Mouse (Mus musculus): ENCODE results near the gene Map4k2. TPM values are rescaled to one million over a fixed set of nuclear protein-coding genes. Genes with fewer than 3 reads are reported as not detected.
A peak's percentile ranks its signal among the peaks of the same experiment; 100 is the strongest.

The Map4k2 gene
- polyA plus RNA-seq, 1 experiment: 24.3 TPM

GRCm38 (mm10) chr19:6313796-6314195 lies 27.1 kb upstream of the Map4k2 start:
- H3K4me1 ChIP-seq (ENCODE audit: control insufficient read depth, insufficient read depth, low read length): no peaks in the 10 kb centered on the region
- H3K4me3 ChIP-seq (ENCODE audit: insufficient read depth, low read length): no peak overlapping the region
- H3K27ac ChIP-seq (ENCODE audit: insufficient read depth, low read length): no peak overlapping the region
- TF ChIP-seq CTCF (IDR thresholded peaks at IDR 0.05; ENCODE audit: borderline replicate concordance, insufficient read depth, low read length) (no peak), POLR2A (IDR thresholded peaks at IDR 0.05; ENCODE audit: low read depth, low read length) (no peak)

- no peak overlapping the region for H3K4me3 ChIP-seq (ENCODE audit: insufficient read depth, low read length)
- TF ChIP-seq CTCF (IDR thresholded peaks at IDR 0.05; ENCODE audit: borderline replicate concordance, insufficient read depth, low read length) (no peak), POLR2A (IDR thresholded peaks at IDR 0.05; ENCODE audit: low read depth, low read length) (no peak)
- no peaks in the 10 kb centered on the region for H3K4me1 ChIP-seq (ENCODE audit: control insufficient read depth, insufficient read depth, low read length)
- H3K27ac ChIP-seq (ENCODE audit: insufficient read depth, low read length): no peak overlapping the region
Observed at GRCm38 (mm10) chr19:6314513-6314912, 26.4 kb upstream of the Map4k2 start.

GRCm38 (mm10) chr19:6315573-6315972 lies 25.4 kb upstream of the Map4k2 start:
- Histone ChIP-seq H3K27ac (ENCODE audit: insufficient read depth, low read length) (no peak overlapping the region), H3K4me1 (ENCODE audit: control insufficient read depth, insufficient read depth, low read length) (no peaks in the 10 kb centered on the region), H3K4me3 (ENCODE audit: insufficient read depth, low read length) (no peak overlapping the region)
- TF ChIP-seq POLR2A (IDR thresholded peaks at IDR 0.05; ENCODE audit: low read depth, low read length) (no peak), CTCF (IDR thresholded peaks at IDR 0.05; ENCODE audit: borderline replicate concordance, insufficient read depth, low read length) (no peak)

GRCm38 (mm10) chr19:6318145-6318544 lies 22.8 kb upstream of the Map4k2 start:
- Histone ChIP-seq H3K27ac (ENCODE audit: insufficient read depth, low read length) (no peak overlapping the region), H3K4me3 (ENCODE audit: insufficient read depth, low read length) (no peak overlapping the region), H3K4me1 (ENCODE audit: control insufficient read depth, insufficient read depth, low read length) (no peaks in the 10 kb centered on the region)
- no peak for TF ChIP-seq CTCF (IDR thresholded peaks at IDR 0.05; ENCODE audit: borderline replicate concordance, insufficient read depth, low read length)
- TF ChIP-seq POLR2A (IDR thresholded peaks at IDR 0.05; ENCODE audit: low read depth, low read length): no peak

- Histone ChIP-seq H3K27ac (ENCODE audit: insufficient read depth, low read length) (no peak overlapping the region), H3K4me3 (ENCODE audit: insufficient read depth, low read length) (no peak overlapping the region), H3K4me1 (ENCODE audit: control insufficient read depth, insufficient read depth, low read length) (no peaks in the 10 kb centered on the region)
- TF ChIP-seq POLR2A (IDR thresholded peaks at IDR 0.05; ENCODE audit: low read depth, low read length): no peak
- TF ChIP-seq CTCF (IDR thresholded peaks at IDR 0.05; ENCODE audit: borderline replicate concordance, insufficient read depth, low read length): no peak
Observed at GRCm38 (mm10) chr19:6321358-6321757, 19.6 kb upstream of the Map4k2 start.

GRCm38 (mm10) chr19:6321786-6322621 lies 18.9 kb upstream of the Map4k2 start:
- no peak overlapping the region for H3K4me3 ChIP-seq (ENCODE audit: insufficient read depth, low read length)
- H3K4me1 ChIP-seq (ENCODE audit: control insufficient read depth, insufficient read depth, low read length): no peaks in the 10 kb centered on the region
- TF ChIP-seq POLR2A (IDR thresholded peaks at IDR 0.05; ENCODE audit: low read depth, low read length) (no peak), CTCF (IDR thresholded peaks at IDR 0.05; ENCODE audit: borderline replicate concordance, insufficient read depth, low read length) (no peak)
- H3K27ac ChIP-seq (ENCODE audit: insufficient read depth, low read length): no peak overlapping the region

GRCm38 (mm10) chr19:6324751-6325150 lies 16.2 kb upstream of the Map4k2 start:
- TF ChIP-seq POLR2A (IDR thresholded peaks at IDR 0.05; ENCODE audit: low read depth, low read length) (no peak), CTCF (IDR thresholded peaks at IDR 0.05; ENCODE audit: borderline replicate concordance, insufficient read depth, low read length) (no peak)
- no peak overlapping the region for H3K27ac ChIP-seq (ENCODE audit: insufficient read depth, low read length)
- no peak overlapping the region for H3K4me3 ChIP-seq (ENCODE audit: insufficient read depth, low read length)
- H3K4me1 ChIP-seq (ENCODE audit: control insufficient read depth, insufficient read depth, low read length): no peaks in the 10 kb centered on the region

- TF ChIP-seq CTCF (IDR thresholded peaks at IDR 0.05; ENCODE audit: borderline replicate concordance, insufficient read depth, low read length) (no peak), POLR2A (IDR thresholded peaks at IDR 0.05; ENCODE audit: low read depth, low read length) (0 out of 2 replicates have a peak, but pooled peaks have one; percentile 1)
- Histone ChIP-seq H3K27ac (ENCODE audit: insufficient read depth, low read length) (no peak overlapping the region; the same call in 1 of the 2 replicates), H3K4me1 (ENCODE audit: control insufficient read depth, insufficient read depth, low read length) (peaks cover 9% of the 10 kb centered on the region)
Observed at GRCm38 (mm10) chr19:6331178-6331577, 9.8 kb upstream of the Map4k2 start.

GRCm38 (mm10) chr19:6331719-6332516 lies 9.0 kb upstream of the Map4k2 start:
- H3K27ac ChIP-seq (ENCODE audit: insufficient read depth, low read length): no peak overlapping the region
- TF ChIP-seq POLR2A (IDR thresholded peaks at IDR 0.05; ENCODE audit: low read depth, low read length): no peak
- TF ChIP-seq CTCF (IDR thresholded peaks at IDR 0.05; ENCODE audit: borderline replicate concordance, insufficient read depth, low read length): no peak
- peaks cover 10% of the 10 kb centered on the region for H3K4me1 ChIP-seq (ENCODE audit: control insufficient read depth, insufficient read depth, low read length)
- H3K4me3 ChIP-seq (ENCODE audit: insufficient read depth, low read length): no peak overlapping the region

More at GRCm38 (mm10) chr19:6331178-6331577, 9.8 kb upstream of the Map4k2 start:
- H3K4me3 ChIP-seq (ENCODE audit: insufficient read depth, low read length): no peak overlapping the region

All from embryonic fibroblast, embryonic 13.5 days (primary cell).